8 mouse cellular contexts compared by ENCODE assay signal in the genomic region with DNA sequence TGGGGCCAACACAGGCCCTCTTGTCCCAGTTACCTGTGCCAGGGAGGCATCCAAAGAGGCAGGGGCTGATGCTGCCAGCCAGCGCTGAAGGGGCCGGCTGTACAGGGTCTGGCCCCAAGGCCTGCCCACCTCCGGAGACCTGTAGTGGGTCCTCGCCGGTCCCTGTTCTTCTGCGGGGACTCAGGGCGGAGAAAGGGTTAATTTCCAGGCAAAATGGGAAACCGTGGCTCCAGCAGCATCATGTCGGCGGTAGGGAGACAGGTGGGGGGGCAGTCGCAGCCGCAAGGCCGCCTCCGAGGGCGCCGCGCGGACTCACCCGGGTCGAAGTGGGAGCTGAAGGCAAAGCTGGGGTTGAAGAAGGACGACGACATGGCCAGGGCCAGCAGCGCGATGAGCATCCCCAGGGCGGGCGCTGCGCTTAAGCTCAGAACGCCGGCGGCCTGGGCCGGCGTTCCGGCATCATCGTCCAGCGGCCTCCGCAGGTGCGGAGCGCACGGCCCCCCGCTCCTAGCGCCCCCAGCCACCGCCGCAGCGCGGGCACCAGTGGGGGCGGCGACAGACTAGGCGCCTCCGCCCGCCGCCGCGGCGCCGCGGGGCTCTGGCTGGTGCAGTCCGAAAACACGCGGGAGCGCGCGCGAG. TPM values are rescaled to one million over a fixed set of nuclear protein-coding genes. Genes with fewer than 3 reads are reported as not detected.
DNase-seq lines count a peak whose midpoint lies in the region; ATAC-seq and TF ChIP-seq lines count a peak whose summit lies in the region.

A gene (minus strand): TSS at position 615 of the 639 bp plus-strand sequence.

- WGBS in kidney, adult 2 months = 5% methylated on average over 63 of the region's 63 CpGs
- 1% methylated on average over 60 of the region's 63 CpGs for WGBS in embryonic facial prominence, embryonic 11.5 days
- WGBS in intestine, embryonic 15.5 days = 2% methylated on average over 62 of the region's 63 CpGs
- WGBS in midbrain, embryonic 10.5 days = 1% methylated on average over 63 of the region's 63 CpGs

- H3K27me3 ChIP-seq in kidney, adult 2 months (replicated peaks; ENCODE audit: control insufficient read depth, insufficient read depth, low read length) = no peaks in the 10 kb centered on the region
- peaks cover 19% of the 10 kb centered on the region for H3K27me3 ChIP-seq in embryonic facial prominence, embryonic 11.5 days (ENCODE audit: control insufficient read depth, insufficient read depth, low read length)
- H3K27me3 ChIP-seq in intestine, embryonic 15.5 days (replicated peaks) = peaks cover 27% of the 10 kb centered on the region
- H3K27me3 ChIP-seq in midbrain, embryonic 10.5 days (ENCODE audit: low read depth, poor library complexity, severe bottlenecking) = peaks cover 70% of the 10 kb centered on the region

- no peak for TF ChIP-seq POLR2A in kidney, adult 2 months (IDR thresholded peaks at IDR 0.05; ENCODE audit: low read depth, low read length)

- peak within 1 kb of the TSS; percentile 50 for H3K4me3 ChIP-seq in kidney, adult 2 months (ENCODE audit: insufficient read depth, low read depth, low read length)
- H3K4me3 ChIP-seq in embryonic facial prominence, embryonic 11.5 days (ENCODE audit: low read depth, low read length) = peak within 1 kb of the TSS; percentile 67
- H3K4me3 ChIP-seq in intestine, embryonic 15.5 days (replicated peaks) = peak within 1 kb of the TSS; percentile 56
- H3K4me3 ChIP-seq in midbrain, embryonic 10.5 days = peak within 1 kb of the TSS; percentile 79

- no peaks in the 10 kb centered on the region for H3K9me3 ChIP-seq in embryonic facial prominence, embryonic 11.5 days (replicated peaks; ENCODE audit: control insufficient read depth, low read length)
- no peaks in the 10 kb centered on the region for H3K9me3 ChIP-seq in intestine, embryonic 15.5 days
- no peaks in the 10 kb centered on the region for H3K9me3 ChIP-seq in midbrain, embryonic 10.5 days (replicated peaks)

- no peaks in the 10 kb centered on the region for H3K36me3 ChIP-seq in kidney, adult 2 months (ENCODE audit: control insufficient read depth, insufficient read depth, low read length)
- no peaks in the 10 kb centered on the region for H3K36me3 ChIP-seq in embryonic facial prominence, embryonic 11.5 days (replicated peaks; ENCODE audit: control insufficient read depth, insufficient read depth, low read depth, low read length)
- H3K36me3 ChIP-seq in intestine, embryonic 15.5 days = no peaks in the 10 kb centered on the region
- no peaks in the 10 kb centered on the region for H3K36me3 ChIP-seq in midbrain, embryonic 10.5 days

- no peaks in the 10 kb centered on the region for H3K4me1 ChIP-seq in kidney, adult 2 months (ENCODE audit: control insufficient read depth, insufficient read depth, low read length)
- H3K4me1 ChIP-seq in embryonic facial prominence, embryonic 11.5 days (ENCODE audit: control insufficient read depth, insufficient read depth, low read length) = peaks cover 10% of the 10 kb centered on the region; the same call in 1 of the 2 replicates
- H3K4me1 ChIP-seq in intestine, embryonic 15.5 days (replicated peaks) = peaks cover 38% of the 10 kb centered on the region
- peaks cover 59% of the 10 kb centered on the region for H3K4me1 ChIP-seq in midbrain, embryonic 10.5 days

- 0 out of 2 replicates have a peak, but pooled peaks have one; percentile 20 for ATAC-seq in embryonic facial prominence, embryonic 11.5 days (replicated peaks; ENCODE audit: insufficient number of reproducible peaks, low FRiP score, low TSS enrichment, low read depth)
- ATAC-seq in intestine, embryonic 15.5 days = peak; percentile 32; the same call in 1 of the 2 replicates
- no peak for ATAC-seq in granulocyte monocyte progenitor cell, adult 5-6 weeks (replicated peaks; ENCODE audit: poor library complexity, severe bottlenecking)
- no peak for ATAC-seq in erythroblast, adult 5-6 weeks (replicated peaks; ENCODE audit: low FRiP score, poor library complexity, severe bottlenecking)

- DNase-seq in kidney, adult 2 months = no peak
- no peak for DNase-seq in kidney, adult 8-10 months
- DNase-seq in adrenal gland, adult (ENCODE audit: inconsistent age in 2 of 2, low spot score in 1 of 2) = peak; percentile 38 to 72
- peak; percentile 53 for DNase-seq in embryonic facial prominence, embryonic 11.5 days (ENCODE audit: low spot score)
- peak; percentile 57 for DNase-seq in midbrain, embryonic 10.5 days (ENCODE audit: low spot score)

- TF ChIP-seq CTCF in kidney, adult 2 months (conservative IDR thresholded peaks at IDR 0.05; ENCODE audit: insufficient read depth, insufficient read length, low read depth, low read length) = no peak

- H3K27ac ChIP-seq in kidney, adult 2 months (ENCODE audit: insufficient read depth, low read depth, low read length) = no peak within 1 kb of the TSS
- no peak within 1 kb of the TSS for H3K27ac ChIP-seq in embryonic facial prominence, embryonic 11.5 days (replicated peaks; ENCODE audit: low read depth, low read length)
- H3K27ac ChIP-seq in intestine, embryonic 15.5 days = peak within 1 kb of the TSS; percentile 32; the same call in 1 of the 2 replicates
- peak within 1 kb of the TSS; percentile 87 for H3K27ac ChIP-seq in midbrain, embryonic 10.5 days (replicated peaks)

- H3K9ac ChIP-seq in embryonic facial prominence, embryonic 11.5 days (replicated peaks; ENCODE audit: low read length) = peak within 1 kb of the TSS; percentile 74
- H3K9ac ChIP-seq in intestine, embryonic 15.5 days = peak within 1 kb of the TSS; percentile 58

- H3K4me2 ChIP-seq in embryonic facial prominence, embryonic 11.5 days (ENCODE audit: low read depth, low read length) = peak within 1 kb of the TSS; percentile 100
- H3K4me2 ChIP-seq in intestine, embryonic 15.5 days (replicated peaks) = peak within 1 kb of the TSS; percentile 95

RNA-seq across cellular contexts. Expression of the gene that starts here (rescaled TPM):
- 5.1 and 6.8 TPM in 2 replicates for polyA plus RNA-seq in kidney, adult 2 months (2012; rRNA removed)
- 1.1 and 1.2 TPM in 2 replicates for polyA plus RNA-seq in embryonic facial prominence, embryonic 11.5 days (2014; fragmentation: Nextera tagmentation; extraction: Ambion mirVana)
- 3.1 and 3.4 TPM in 2 replicates for polyA plus RNA-seq in intestine, embryonic 15.5 days (2015; fragmentation: Nextera tagmentation; extraction: Ambion mirVana)
- 1.2 and 1.9 TPM in 2 replicates for polyA plus RNA-seq in midbrain, embryonic 10.5 days (2016; fragmentation: Nextera tagmentation; extraction: Ambion mirVana)
- 8.3 and 15.1 TPM in 2 replicates for total RNA-seq in granulocyte monocyte progenitor cell, adult 5-6 weeks (2014; fragmentation: Nextera tagmentation)
- 5.2 and 8.3 TPM in 2 replicates for total RNA-seq in granulocyte monocyte progenitor cell, adult 5-6 weeks (2017)
- 1.3 and 4.4 TPM in 2 replicates for total RNA-seq in erythroblast, adult 5-6 weeks (2015; ENCODE audit: low replicate concordance)
- total RNA-seq in erythroblast, adult 5-6 weeks (2017; ENCODE audit: low replicate concordance) = 0.84 and 1.8 TPM in 2 replicates

Comparison
In these comparisons a context has a peak if more than half of its experiments do, and no peak if none do; other contexts are left out.
1. DNase-seq: peak in adrenal gland, adult (2 of 2), embryonic facial prominence, embryonic 11.5 days (single experiment) and midbrain, embryonic 10.5 days (single experiment); none in kidney, adult 2 months (single experiment) and kidney, adult 8-10 months (0 of 2).
2. H3K27ac ChIP-seq: peak in intestine, embryonic 15.5 days (single experiment) and midbrain, embryonic 10.5 days (single experiment); none in kidney, adult 2 months (single experiment) and embryonic facial prominence, embryonic 11.5 days (single experiment).
3. ATAC-seq: peak in embryonic facial prominence, embryonic 11.5 days (single experiment) and intestine, embryonic 15.5 days (single experiment); none in granulocyte monocyte progenitor cell, adult 5-6 weeks (single experiment) and erythroblast, adult 5-6 weeks (single experiment).
4. Peak in every context shown above with its lines, with median percentiles within 50 percentile points of each other: H3K4me3 ChIP-seq.